Mouse (Mus musculus) C2C12 (cell line): ENCODE results near the gene Kif26b.

Experiments
- CEBPB ChIP-seq: IDR thresholded peaks from one replicate; pipeline ENCODE4 v1.6.1; 2011; ENCODE audit warnings: low read depth, mild to moderate bottlenecking, control low read depth, moderate library complexity
- CTCF ChIP-seq: IDR thresholded peaks from one replicate; pipeline ENCODE4 v1.5.1; 2011; ENCODE audit not compliant: control insufficient read depth, insufficient read depth, insufficient read length
- FOSL1 ChIP-seq: IDR thresholded peaks from one replicate; pipeline ENCODE4 v1.8.0; 2011; ENCODE audit warnings: mild to moderate bottlenecking, low read length; ENCODE audit not compliant: poor library complexity, insufficient read depth, severe bottlenecking
- MAX ChIP-seq: IDR thresholded peaks from one replicate; pipeline ENCODE4 v1.6.1; 2011; ENCODE audit warnings: mild to moderate bottlenecking, control low read depth
- MYOD1 ChIP-seq: IDR thresholded peaks from one replicate; pipeline ENCODE4 v1.6.1; 2011; ENCODE audit warnings: low read depth; ENCODE audit not compliant: control insufficient read depth, insufficient read length
- MYOG ChIP-seq: IDR thresholded peaks from one replicate; pipeline ENCODE4 v1.6.1; 2011; ENCODE audit not compliant: control insufficient read depth, insufficient read length; ENCODE audit errors: extremely low read depth
- USF1 ChIP-seq: IDR thresholded peaks from one replicate; pipeline ENCODE4 v1.6.1; 2011; ENCODE audit warnings: low read depth, mild to moderate bottlenecking, control low read depth, moderate library complexity

DNA sequence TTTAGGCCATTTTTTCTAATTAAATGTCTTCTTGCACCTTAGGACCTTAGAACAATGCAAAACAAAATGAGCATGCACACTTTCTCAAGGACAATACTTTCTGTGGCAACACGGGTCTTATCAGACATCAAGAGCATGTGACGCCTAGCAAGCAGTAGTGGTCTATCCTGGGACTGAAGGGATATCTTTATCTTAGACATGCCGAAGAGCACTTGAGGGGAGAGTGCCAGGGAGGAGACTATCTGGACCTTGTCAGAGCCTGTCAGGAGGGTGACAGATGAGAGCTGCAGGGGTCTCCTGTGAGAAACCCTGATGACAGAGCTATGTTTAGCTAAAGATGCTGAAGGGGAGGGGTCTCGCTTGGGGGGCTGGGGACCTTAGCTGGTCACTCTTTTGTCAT, 116.0 kb downstream of the Kif26b start:
- TF ChIP-seq CTCF, result no peak
- no peak for TF ChIP-seq CEBPB
- no peak for TF ChIP-seq MAX
- TF ChIP-seq MYOD1, result no peak
- no peak for TF ChIP-seq USF1
- no peak for TF ChIP-seq FOSL1
- TF ChIP-seq MYOG, result no peak
